Mouse (Mus musculus) MEL (cell line): Measurements from ENCODE around the gene Igfn1. TPM values are rescaled to one million over a fixed set of nuclear protein-coding genes. Genes with fewer than 3 reads are reported as not detected.

Experiments
- DNase-seq: peaks from one replicate; pipeline ENCODE4 v3.0.0; 2011; ENCODE audit warnings: low read depth, low spot score
- H3K27ac ChIP-seq: 2 replicates; pipeline ENCODE4 v1.5.1; 2012; ENCODE audit warnings: low read depth, mild to moderate bottlenecking, control low read depth, low read length, moderate library complexity; ENCODE audit not compliant: control insufficient read depth
- H3K27me3 ChIP-seq, 2 experiments: fragments of 150-350 bp in 1 of 2; sonication (generic) in 1 of 2; 2 replicates each; pipeline ENCODE4 v1.6.1; 2012; ENCODE audit warnings: low read length in 2 of 2, mild to moderate bottlenecking in 2 of 2, improper control_type of control experiment in 1 of 2, moderate library complexity in 1 of 2; ENCODE audit not compliant: insufficient read depth in 2 of 2, control insufficient read depth in 1 of 2
- H3K36me3 ChIP-seq, 2 experiments: 2 replicates each; pipeline ENCODE4 v1.6.1; 2012 to 2014; ENCODE audit warnings: low read length in 2 of 2, improper control_type of control experiment in 1 of 2, inconsistent platforms in 1 of 2, mild to moderate bottlenecking in 1 of 2; ENCODE audit not compliant: insufficient read depth in 2 of 2, control insufficient read depth in 1 of 2
- H3K4me1 ChIP-seq, 2 experiments: fragments of 150-350 bp in 1 of 2; sonication (generic) in 1 of 2; 2 replicates each; pipeline ENCODE4 v1.6.1; 2012; ENCODE audit warnings: low read length in 2 of 2, improper control_type of control experiment in 1 of 2, mild to moderate bottlenecking in 1 of 2; ENCODE audit not compliant: insufficient read depth in 2 of 2, control insufficient read depth in 1 of 2
- H3K4me3 ChIP-seq, 2 experiments: fragments of 150-350 bp in 1 of 2; sonication (generic) in 1 of 2; 2 replicates each; pipeline ENCODE4 v1.5.1; 2012; ENCODE audit warnings: low read depth in 2 of 2, low read length in 2 of 2, mild to moderate bottlenecking in 2 of 2, moderate library complexity in 2 of 2, control low read depth in 1 of 2, improper control_type of control experiment in 1 of 2; ENCODE audit not compliant: control insufficient read depth in 1 of 2, insufficient read depth in 1 of 2
- H3K79me2 ChIP-seq: 2 replicates; pipeline ENCODE4 v1.6.1; 2012; ENCODE audit warnings: mild to moderate bottlenecking, low read length, moderate library complexity; ENCODE audit not compliant: control insufficient read depth, poor library complexity, insufficient read depth
- H3K9ac ChIP-seq: 2 replicates; pipeline ENCODE4 v1.6.1; 2012; ENCODE audit warnings: low read depth, mild to moderate bottlenecking, control low read depth, low read length, moderate library complexity; ENCODE audit not compliant: control insufficient read depth, poor library complexity, severe bottlenecking
- H3K9me3 ChIP-seq: fragments of 150-350 bp; sonication (generic); replicated peaks from 2 replicates; pipeline ENCODE4 v1.6.1; 2012; ENCODE audit warnings: mild to moderate bottlenecking, low read length, improper control_type of control experiment, moderate library complexity; ENCODE audit not compliant: insufficient read depth
- CHD1 ChIP-seq: IDR thresholded peaks from 2 replicates; pipeline ENCODE4 v1.6.1; 2012; ENCODE audit warnings: low read depth, mild to moderate bottlenecking, inconsistent platforms, low read length, improper control_type of control experiment
- CHD2 ChIP-seq: IDR thresholded peaks from 2 replicates; pipeline ENCODE4 v1.6.1; 2011; ENCODE audit warnings: low read length, improper control_type of control experiment
- CTCF ChIP-seq, 3 experiments: IDR thresholded peaks in 2 of 3; conservative IDR thresholded peaks in 1 of 3; 2 replicates each; pipeline ENCODE4 v1.5.1; 2011 to 2012; ENCODE audit warnings: low read length in 3 of 3, low read depth in 2 of 3, mild to moderate bottlenecking in 2 of 3, improper control_type of control experiment in 1 of 3, inconsistent platforms in 1 of 3, mixed read lengths in 1 of 3, moderate library complexity in 1 of 3; ENCODE audit not compliant: control insufficient read depth in 1 of 3, insufficient read depth in 1 of 3, poor library complexity in 1 of 3, severe bottlenecking in 1 of 3
- ELF1 ChIP-seq: IDR thresholded peaks from 2 replicates; pipeline ENCODE4 v1.6.1; 2014; ENCODE audit warnings: low read depth, mild to moderate bottlenecking, inconsistent platforms, low read length, improper control_type of control experiment, moderate library complexity
- EP300 ChIP-seq, 2 experiments: IDR thresholded peaks; 2 replicates each; pipeline ENCODE4 v1.6.1; 2011; ENCODE audit warnings: improper control_type of control experiment in 2 of 2, low read length in 2 of 2, low read depth in 1 of 2, mild to moderate bottlenecking in 1 of 2
- ETS1 ChIP-seq: IDR thresholded peaks from 2 replicates; pipeline ENCODE4 v1.6.1; 2012; ENCODE audit warnings: low read depth, mild to moderate bottlenecking, inconsistent platforms, low read length, improper control_type of control experiment, moderate library complexity
- GABPA ChIP-seq: IDR thresholded peaks from 2 replicates; pipeline ENCODE4 v1.6.1; 2012; ENCODE audit warnings: low read depth, mild to moderate bottlenecking, inconsistent platforms, low read length, improper control_type of control experiment, moderate library complexity
- GATA1 ChIP-seq: IDR thresholded peaks from 2 replicates; pipeline ENCODE4 v1.6.1; 2011; ENCODE audit warnings: low read depth, low read length, improper control_type of control experiment
- HCFC1 ChIP-seq: IDR thresholded peaks from 2 replicates; pipeline ENCODE4 v1.6.1; 2012; ENCODE audit warnings: low read depth, mild to moderate bottlenecking, inconsistent platforms, low read length, improper control_type of control experiment, moderate library complexity
- JUND ChIP-seq: IDR thresholded peaks from 2 replicates; pipeline ENCODE4 v1.6.1; 2011; ENCODE audit warnings: low read depth, mild to moderate bottlenecking, improper control_type of control experiment, low read length
- MAFK ChIP-seq: IDR thresholded peaks from 2 replicates; pipeline ENCODE4 v1.6.1; 2011; ENCODE audit warnings: low read depth, mild to moderate bottlenecking, low read length, improper control_type of control experiment, borderline replicate concordance
- MAX ChIP-seq: IDR thresholded peaks from 2 replicates; pipeline ENCODE4 v1.6.1; 2011; ENCODE audit warnings: low read length, improper control_type of control experiment
- MAZ ChIP-seq: IDR thresholded peaks from 2 replicates; pipeline ENCODE4 v1.6.1; 2012; ENCODE audit warnings: low read depth, mild to moderate bottlenecking, inconsistent platforms, low read length, improper control_type of control experiment
- MXI1 ChIP-seq: IDR thresholded peaks from 2 replicates; pipeline ENCODE4 v1.6.1; 2011; ENCODE audit warnings: mild to moderate bottlenecking, low read depth, low read length, improper control_type of control experiment
- MYC ChIP-seq: IDR thresholded peaks from 2 replicates; pipeline ENCODE4 v1.6.1; 2011; ENCODE audit warnings: low read depth, mild to moderate bottlenecking, low read length, improper control_type of control experiment, moderate library complexity
- POLR2A ChIP-seq, 2 experiments: IDR thresholded peaks; 2 replicates each; pipeline ENCODE4 v1.6.1; 2011 to 2012; ENCODE audit warnings: low read length in 2 of 2, mild to moderate bottlenecking in 2 of 2, control low read depth in 1 of 2, improper control_type of control experiment in 1 of 2, low read depth in 1 of 2, moderate library complexity in 1 of 2; ENCODE audit not compliant: control insufficient read depth in 1 of 2, insufficient read depth in 1 of 2, poor library complexity in 1 of 2
- RAD21 ChIP-seq: IDR thresholded peaks from 2 replicates; pipeline ENCODE4 v1.6.1; 2011; ENCODE audit warnings: mild to moderate bottlenecking, low read depth, low read length, improper control_type of control experiment
- RCOR1 ChIP-seq: IDR thresholded peaks from 2 replicates; pipeline ENCODE4 v1.6.1; 2012; ENCODE audit warnings: low read depth, mild to moderate bottlenecking, inconsistent platforms, low read length, improper control_type of control experiment
- SIN3A ChIP-seq: IDR thresholded peaks from 2 replicates; pipeline ENCODE4 v1.6.1; 2012; ENCODE audit warnings: low read length, improper control_type of control experiment, inconsistent platforms
- SMC3 ChIP-seq: IDR thresholded peaks from 2 replicates; pipeline ENCODE4 v1.6.1; 2011; ENCODE audit warnings: low read depth, low read length, improper control_type of control experiment
- TAL1 ChIP-seq: IDR thresholded peaks from 2 replicates; pipeline ENCODE4 v1.6.1; 2012; ENCODE audit warnings: mild to moderate bottlenecking, inconsistent platforms, low read length, moderate library complexity, mixed read lengths
- TBP ChIP-seq: IDR thresholded peaks from 2 replicates; pipeline ENCODE4 v1.8.0; 2011; ENCODE audit warnings: low read depth, low read length, improper control_type of control experiment
- TCF12 ChIP-seq: IDR thresholded peaks from 2 replicates; pipeline ENCODE4 v1.6.1; 2014; ENCODE audit warnings: low read depth, mild to moderate bottlenecking, inconsistent platforms, low read length, improper control_type of control experiment, moderate library complexity
- USF1 ChIP-seq: IDR thresholded peaks from 2 replicates; pipeline ENCODE4 v1.6.1; 2014; ENCODE audit warnings: low read depth, mild to moderate bottlenecking, inconsistent platforms, low read length, improper control_type of control experiment, moderate library complexity
- ZC3H11A ChIP-seq: IDR thresholded peaks from 2 replicates; pipeline ENCODE4 v1.6.1; 2012; ENCODE audit warnings: low read depth, mild to moderate bottlenecking, inconsistent platforms, low read length, improper control_type of control experiment
- polyA plus RNA-seq, 2 experiments: library from polyadenylated mRNA; stranded (reverse) in 1 of 2; unstranded in 1 of 2; fragments of >175 nt in 1 of 2; fragments of >200 nt in 1 of 2; gene quantifications; 2 replicates each; pipeline versions ENCODE4 v1.2.1 to v1.2.4; 2012; ENCODE audit warnings: low replicate concordance in 2 of 2, low read depth in 1 of 2; ENCODE audit not compliant: insufficient read length in 2 of 2, insufficient read depth in 1 of 2, missing spikeins in 1 of 2
- total RNA-seq: library from RNA; depleted of rRNA; stranded (reverse); fragments of 300-350 nt; gene quantifications from 2 replicates; pipeline ENCODE4 v1.2.3, GENCODE M21; 2012

Igfn1 gene
- total and polyA plus RNA-seq, 3 experiments: 0.14 to 0.15 TPM; not detected in 1

GRCm38 (mm10) chr1:135945711-135946110 is 60.4 kb downstream of the Igfn1 start:
- DNase-seq: peak; percentile 85
- peaks cover 0 to 32% of the 10 kb centered on the region in 2 experiments; a peak in 2 of 4 replicates for H3K4me1 ChIP-seq
- H3K36me3 ChIP-seq: peaks cover 0 to 13% of the 10 kb centered on the region in 2 experiments; a peak in 2 of 4 replicates

GRCm38 (mm10) chr1:135944526-135945259 is 61.4 kb downstream of the Igfn1 start:
- TF ChIP-seq ELF1 (peak; percentile 57; the same call in 1 of the 2 replicates), GABPA (no peak), CTCF (IDR thresholded peaks at IDR 0.05 in 2 of 3, conservative IDR thresholded peaks at IDR 0.05 in 1 of 3; ENCODE audit: control insufficient read depth in 1 of 3, insufficient read depth in 1 of 3, low read depth in 2 of 3, low read length in 3 of 3, poor library complexity in 1 of 3, severe bottlenecking in 1 of 3) (peak; percentile 67 to 94 (median 73)), ZC3H11A (peak; percentile 67), SMC3 (peak; percentile 76), ETS1 (0 out of 2 replicates have a peak, but pooled peaks have one; percentile 22), MXI1 (no peak), TBP (peak; percentile 56; the same call in 1 of the 2 replicates), EP300 (IDR thresholded peaks at IDR 0.05; ENCODE audit: low read depth in 1 of 2, low read length in 2 of 2) (peak; percentile 12 to 34; a peak in 1 of 4 replicates), RCOR1 (0 out of 2 replicates have a peak, but pooled peaks have one; percentile 29), GATA1 (peak; percentile 91), MAX (0 out of 2 replicates have a peak, but pooled peaks have one; percentile 14), POLR2A (IDR thresholded peaks at IDR 0.05; ENCODE audit: control insufficient read depth in 1 of 2, insufficient read depth in 1 of 2, low read depth in 1 of 2, low read length in 2 of 2, poor library complexity in 1 of 2) (no peak), MAZ (peak; percentile 74; the same call in 1 of the 2 replicates), CHD1 (no peak), HCFC1 (0 out of 2 replicates have a peak, but pooled peaks have one; percentile 27), SIN3A (peak; percentile 24; the same call in 1 of the 2 replicates), RAD21 (peak; percentile 87), JUND (no peak)
- TF ChIP-seq, all 39 proteins: peak for 14
- no peak overlapping the region for H3K27ac ChIP-seq
- H3K27me3 ChIP-seq: no peaks in the 10 kb centered on the region; a peak in 1 of 4 replicates
- peak overlapping the region in 1 of 2 experiments; percentile 6; a peak in 1 of 4 replicates for H3K4me3 ChIP-seq
- peaks cover 0 to 32% of the 10 kb centered on the region in 2 experiments; a peak in 2 of 4 replicates for H3K4me1 ChIP-seq
- peaks cover 0 to 13% of the 10 kb centered on the region in 2 experiments; a peak in 2 of 4 replicates for H3K36me3 ChIP-seq
- DNase-seq: peak; percentile 87
- H3K79me2 ChIP-seq: no peaks in the 10 kb centered on the region
- H3K9ac ChIP-seq: no peak overlapping the region
- no peaks in the 10 kb centered on the region for H3K9me3 ChIP-seq

More at GRCm38 (mm10) chr1:135945711-135946110, 60.4 kb downstream of the Igfn1 start:
- peak; percentile 54; the same call in 1 of the 2 replicates for TF ChIP-seq ELF1
- no peak for TF ChIP-seq TBP
- TF ChIP-seq JUND: no peak
- TF ChIP-seq ZC3H11A: peak; percentile 22; the same call in 1 of the 2 replicates
- peak; percentile 38; the same call in 1 of the 2 replicates for TF ChIP-seq USF1
- TF ChIP-seq TCF12: no peak
- no peak for TF ChIP-seq MAFK
- no peak for TF ChIP-seq TAL1
- TF ChIP-seq RAD21: peak; percentile 57
- TF ChIP-seq MAX: peak; percentile 30; the same call in 1 of the 2 replicates
- no peak for TF ChIP-seq CHD2
- TF ChIP-seq SMC3: peak; percentile 64
- TF ChIP-seq MYC: peak; percentile 74; the same call in 1 of the 2 replicates
- no peak for TF ChIP-seq MXI1
- peak; percentile 86 to 91 (median 90) for TF ChIP-seq CTCF (IDR thresholded peaks at IDR 0.05 in 2 of 3, conservative IDR thresholded peaks at IDR 0.05 in 1 of 3; ENCODE audit: control insufficient read depth in 1 of 3, insufficient read depth in 1 of 3, low read depth in 2 of 3, low read length in 3 of 3, poor library complexity in 1 of 3, severe bottlenecking in 1 of 3)
- Histone ChIP-seq H3K4me3 (no peak overlapping the region), H3K9ac (no peak overlapping the region), H3K9me3 (no peaks in the 10 kb centered on the region), H3K79me2 (no peaks in the 10 kb centered on the region), H3K27me3 (no peaks in the 10 kb centered on the region; a peak in 1 of 4 replicates), H3K27ac (no peak overlapping the region)
